Mouse (Mus musculus): ENCODE results near the gene Gm20388. TPM values are rescaled to one million over a fixed set of nuclear protein-coding genes. Genes with fewer than 3 reads are reported as not detected.

The Gm20388 gene
- polyA plus RNA-seq, 1 experiment from 2014 or later, result not detected

DNA sequence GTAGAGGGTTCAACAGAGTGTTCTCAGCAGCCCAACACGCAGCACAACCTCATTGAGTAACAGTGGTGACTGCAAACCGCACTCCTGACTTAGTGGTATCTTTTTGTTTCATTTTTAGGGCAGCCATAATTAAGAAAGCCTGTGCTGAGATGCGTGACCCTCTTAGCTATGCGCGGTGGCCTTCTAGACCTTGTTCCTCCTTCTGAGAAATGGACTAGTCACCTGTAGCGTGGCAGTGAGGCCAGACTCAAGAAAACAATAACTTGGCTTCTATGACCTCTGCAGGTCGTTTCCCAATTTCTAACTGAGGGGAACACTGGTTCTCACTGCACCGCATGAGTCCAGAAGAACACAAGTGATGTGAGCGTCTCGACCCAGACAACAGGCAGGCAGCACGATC, 2993.9 kb downstream of the Gm20388 start:
- peaks cover 28% of the 10 kb centered on the region for H3K36me3 ChIP-seq (ENCODE audit: control insufficient read depth, insufficient read depth, low read length)
- WGBS, result 93% methylated on average over 11 of the region's 11 CpGs
- ATAC-seq (ENCODE audit: insufficient number of reproducible peaks, insufficient read depth, low FRiP score, low read depth), result no peak

GRCm38 (mm10) chr8:122905346-122905745, 2994.7 kb downstream of the Gm20388 start:
- peaks cover 4 to 23% of the 10 kb centered on the region in 2 experiments for H3K4me1 ChIP-seq (ENCODE audit: control insufficient read depth in 2 of 2, insufficient read depth in 2 of 2, low read length in 2 of 2)

More for the DNA sequence above, 2993.9 kb downstream of the Gm20388 start:
- Histone ChIP-seq H3K4me2 (ENCODE audit: low read length) (no peak overlapping the region), H3K9me3 (ENCODE audit: control insufficient read depth, low read length) (no peaks in the 10 kb centered on the region), H3K27ac (replicated peaks in 1 of 2; ENCODE audit: control insufficient read depth in 1 of 2, insufficient read depth in 1 of 2, low read depth in 2 of 2, low read length in 2 of 2) (no peak overlapping the region), H3K9ac (ENCODE audit: low read length) (no peak overlapping the region), H3K4me3 (ENCODE audit: control insufficient read depth in 1 of 2, insufficient read depth in 1 of 2, low read depth in 1 of 2, low read length in 2 of 2) (no peak overlapping the region), H3K4me1 (ENCODE audit: control insufficient read depth in 2 of 2, insufficient read depth in 2 of 2, low read length in 2 of 2) (peaks cover 6 to 27% of the 10 kb centered on the region in 2 experiments), H3K27me3 (ENCODE audit: control insufficient read depth, insufficient read depth, low read length) (no peaks in the 10 kb centered on the region)

DNA sequence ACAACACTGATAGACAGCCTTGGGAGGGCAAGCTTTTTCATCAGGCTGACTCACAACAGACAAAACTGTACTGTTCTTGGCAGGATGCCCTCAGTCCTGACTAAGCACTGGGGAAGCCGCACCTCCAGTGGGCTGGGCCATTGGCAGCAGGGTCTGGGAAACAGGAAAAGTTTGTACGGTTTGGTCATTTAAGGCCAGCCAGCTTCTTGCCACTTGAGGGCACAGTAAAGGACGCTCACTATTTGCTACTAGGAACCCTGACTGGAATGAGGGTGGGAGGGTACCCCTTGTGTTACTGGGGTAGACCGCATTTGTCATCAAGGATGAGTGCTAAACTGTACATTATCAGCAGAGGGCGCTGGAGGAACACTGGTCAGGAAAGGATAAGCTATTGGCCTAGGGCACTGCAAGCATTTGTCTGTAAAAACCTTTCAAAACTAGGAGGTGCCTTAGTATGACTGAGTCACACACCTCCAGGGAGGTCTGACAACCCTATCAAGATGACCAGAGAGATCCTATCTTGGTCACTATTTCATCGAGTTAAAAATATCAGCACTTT, 2995.9 kb downstream of the Gm20388 start:
- Histone ChIP-seq H3K4me1 (ENCODE audit: control insufficient read depth in 2 of 2, insufficient read depth in 2 of 2, low read length in 2 of 2) (peaks cover 4 to 23% of the 10 kb centered on the region in 2 experiments), H3K27me3 (ENCODE audit: control insufficient read depth, insufficient read depth, low read length) (no peaks in the 10 kb centered on the region), H3K9ac (ENCODE audit: low read length) (no peak overlapping the region), H3K4me2 (ENCODE audit: low read length) (peak overlapping the region; percentile 50), H3K36me3 (ENCODE audit: control insufficient read depth, insufficient read depth, low read length) (peaks cover 18% of the 10 kb centered on the region), H3K4me3 (ENCODE audit: control insufficient read depth in 1 of 2, insufficient read depth in 1 of 2, low read depth in 1 of 2, low read length in 2 of 2) (0 out of 4 replicates have a peak overlapping the region, but pooled peaks of 1 of the 2 experiments have one; percentile 15), H3K9me3 (ENCODE audit: control insufficient read depth, low read length) (no peaks in the 10 kb centered on the region), H3K27ac (replicated peaks in 1 of 2; ENCODE audit: control insufficient read depth in 1 of 2, insufficient read depth in 1 of 2, low read depth in 2 of 2, low read length in 2 of 2) (peak overlapping the region in 1 of 2 experiments; percentile 48; a peak in 1 of 4 replicates)
- WGBS, result 15% methylated on average over 6 of the region's 6 CpGs
- ATAC-seq (ENCODE audit: insufficient number of reproducible peaks, insufficient read depth, low FRiP score, low read depth), result peak; percentile 84

More at GRCm38 (mm10) chr8:122905346-122905745, 2994.7 kb downstream of the Gm20388 start:
- Histone ChIP-seq H3K4me3 (ENCODE audit: control insufficient read depth in 1 of 2, insufficient read depth in 1 of 2, low read depth in 1 of 2, low read length in 2 of 2) (no peak overlapping the region), H3K27me3 (ENCODE audit: control insufficient read depth, insufficient read depth, low read length) (no peaks in the 10 kb centered on the region), H3K9ac (ENCODE audit: low read length) (no peak overlapping the region), H3K27ac (replicated peaks in 1 of 2; ENCODE audit: control insufficient read depth in 1 of 2, insufficient read depth in 1 of 2, low read depth in 2 of 2, low read length in 2 of 2) (no peak overlapping the region), H3K4me2 (ENCODE audit: low read length) (no peak overlapping the region), H3K36me3 (ENCODE audit: control insufficient read depth, insufficient read depth, low read length) (peaks cover 20% of the 10 kb centered on the region), H3K9me3 (ENCODE audit: control insufficient read depth, low read length) (no peaks in the 10 kb centered on the region)
- no peak for ATAC-seq (ENCODE audit: insufficient number of reproducible peaks, insufficient read depth, low FRiP score, low read depth)
- WGBS, result 92% methylated on average over 4 of the region's 4 CpGs

DNA sequence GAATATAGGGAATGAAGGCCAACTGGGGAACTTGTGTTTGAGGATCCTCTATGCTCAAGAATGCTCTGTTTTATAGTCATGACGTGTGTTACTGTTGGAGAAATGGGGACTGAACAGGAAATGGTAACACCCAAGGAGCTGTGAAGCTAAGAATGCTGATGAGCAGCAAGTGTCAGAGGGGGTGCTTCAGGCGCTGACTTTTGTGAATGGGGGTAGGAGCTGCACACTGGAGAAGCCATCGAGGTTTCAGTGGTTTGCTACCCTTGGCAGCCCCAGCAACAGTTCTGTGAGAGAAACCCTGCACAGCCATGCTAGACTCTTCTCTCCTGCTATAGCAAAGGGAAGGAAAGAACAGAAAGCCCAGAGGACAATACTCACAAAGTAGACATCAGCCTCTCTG, 3001.5 kb downstream of the Gm20388 start:
- Histone ChIP-seq H3K36me3 (ENCODE audit: control insufficient read depth, insufficient read depth, low read length) (peaks cover 41% of the 10 kb centered on the region), H3K9ac (ENCODE audit: low read length) (no peak overlapping the region), H3K4me3 (ENCODE audit: control insufficient read depth in 1 of 2, insufficient read depth in 1 of 2, low read depth in 1 of 2, low read length in 2 of 2) (no peak overlapping the region), H3K4me1 (ENCODE audit: control insufficient read depth in 2 of 2, insufficient read depth in 2 of 2, low read length in 2 of 2) (peaks cover 11 to 24% of the 10 kb centered on the region in 2 experiments), H3K27ac (replicated peaks in 1 of 2; ENCODE audit: control insufficient read depth in 1 of 2, insufficient read depth in 1 of 2, low read depth in 2 of 2, low read length in 2 of 2) (no peak overlapping the region), H3K27me3 (ENCODE audit: control insufficient read depth, insufficient read depth, low read length) (no peaks in the 10 kb centered on the region), H3K9me3 (ENCODE audit: control insufficient read depth, low read length) (no peaks in the 10 kb centered on the region), H3K4me2 (ENCODE audit: low read length) (no peak overlapping the region)
- WGBS, result 80% methylated on average over 3 of the region's 3 CpGs
- no peak for ATAC-seq (ENCODE audit: insufficient number of reproducible peaks, insufficient read depth, low FRiP score, low read depth)

GRCm38 (mm10) chr8:122912871-122913270, 3002.2 kb downstream of the Gm20388 start:
- Histone ChIP-seq H3K4me2 (ENCODE audit: low read length) (no peak overlapping the region), H3K27me3 (ENCODE audit: control insufficient read depth, insufficient read depth, low read length) (no peaks in the 10 kb centered on the region), H3K9me3 (ENCODE audit: control insufficient read depth, low read length) (no peaks in the 10 kb centered on the region), H3K36me3 (ENCODE audit: control insufficient read depth, insufficient read depth, low read length) (peaks cover 34% of the 10 kb centered on the region), H3K4me1 (ENCODE audit: control insufficient read depth in 2 of 2, insufficient read depth in 2 of 2, low read length in 2 of 2) (peaks cover 16 to 32% of the 10 kb centered on the region in 2 experiments), H3K9ac (ENCODE audit: low read length) (no peak overlapping the region), H3K27ac (replicated peaks in 1 of 2; ENCODE audit: control insufficient read depth in 1 of 2, insufficient read depth in 1 of 2, low read depth in 2 of 2, low read length in 2 of 2) (no peak overlapping the region), H3K4me3 (ENCODE audit: control insufficient read depth in 1 of 2, insufficient read depth in 1 of 2, low read depth in 1 of 2, low read length in 2 of 2) (no peak overlapping the region)
- 84% methylated on average over 4 of the region's 4 CpGs for WGBS
- ATAC-seq (ENCODE audit: insufficient number of reproducible peaks, insufficient read depth, low FRiP score, low read depth), result no peak

- Histone ChIP-seq H3K4me1 (ENCODE audit: control insufficient read depth in 2 of 2, insufficient read depth in 2 of 2, low read length in 2 of 2) (peaks cover 31 to 69% of the 10 kb centered on the region in 2 experiments), H3K27ac (replicated peaks in 1 of 2; ENCODE audit: control insufficient read depth in 1 of 2, insufficient read depth in 1 of 2, low read depth in 2 of 2, low read length in 2 of 2) (peak overlapping the region; percentile 88 to 94), H3K9me3 (ENCODE audit: control insufficient read depth, low read length) (no peaks in the 10 kb centered on the region), H3K27me3 (ENCODE audit: control insufficient read depth, insufficient read depth, low read length) (no peaks in the 10 kb centered on the region), H3K36me3 (ENCODE audit: control insufficient read depth, insufficient read depth, low read length) (peaks cover 26% of the 10 kb centered on the region), H3K9ac (ENCODE audit: low read length) (no peak overlapping the region; the same call in 1 of the 2 replicates), H3K4me3 (ENCODE audit: control insufficient read depth in 1 of 2, insufficient read depth in 1 of 2, low read depth in 1 of 2, low read length in 2 of 2) (no peak overlapping the region), H3K4me2 (ENCODE audit: low read length) (peak overlapping the region; percentile 56; the same call in 1 of the 2 replicates)
- no peak for ATAC-seq (ENCODE audit: insufficient number of reproducible peaks, insufficient read depth, low FRiP score, low read depth)
- 33% methylated on average over 3 of the region's 3 CpGs for WGBS
Observed at GRCm38 (mm10) chr8:122916766-122917165, 3006.1 kb downstream of the Gm20388 start.

DNA sequence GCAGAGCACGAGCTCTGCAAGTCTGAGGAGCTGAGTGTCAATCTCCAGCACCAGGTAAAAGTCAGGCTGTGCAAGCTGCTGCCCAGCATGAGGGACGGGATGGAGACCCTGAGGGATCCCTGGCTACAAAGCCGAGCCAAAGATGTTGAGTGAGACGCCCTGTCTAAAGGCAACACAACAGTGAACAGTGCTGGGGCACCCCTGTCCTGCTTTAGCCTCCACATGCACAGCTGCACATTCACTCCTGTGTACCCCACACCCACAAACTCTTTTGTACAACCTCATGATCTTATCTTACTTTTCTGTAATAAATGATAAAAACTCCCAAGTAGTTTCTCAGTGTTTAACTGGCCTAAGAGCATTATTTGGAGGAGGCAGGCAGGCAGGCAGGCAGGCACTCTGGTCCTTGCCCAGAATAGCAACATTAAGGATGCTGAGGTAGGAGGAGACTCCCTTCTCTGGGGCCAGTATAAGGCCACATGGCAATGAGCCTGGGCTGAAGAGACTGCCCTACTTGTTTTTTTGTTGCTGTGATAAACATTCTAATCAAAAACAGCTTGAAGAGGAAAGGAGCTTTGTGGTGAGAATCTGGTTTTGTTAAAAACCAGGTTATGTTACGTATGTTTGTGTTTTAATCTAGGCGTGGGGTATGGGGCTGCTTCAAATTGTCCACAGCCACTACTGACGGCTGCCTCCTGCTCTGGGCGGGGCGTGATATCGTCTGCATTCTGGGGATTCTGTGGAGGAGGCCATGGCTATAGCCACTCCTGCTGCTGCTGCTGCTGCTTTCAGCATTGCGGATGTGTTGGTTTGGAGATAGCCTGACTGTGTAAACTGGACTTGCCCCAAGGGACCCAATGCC, 3007.1 kb downstream of the Gm20388 start:
- no peaks in the 10 kb centered on the region for H3K9me3 ChIP-seq (ENCODE audit: control insufficient read depth, low read length)
- no peaks in the 10 kb centered on the region for H3K27me3 ChIP-seq (ENCODE audit: control insufficient read depth, insufficient read depth, low read length)
- peak; percentile 82 for ATAC-seq (ENCODE audit: insufficient number of reproducible peaks, insufficient read depth, low FRiP score, low read depth)
- WGBS, result 10% methylated on average over 11 of the region's 11 CpGs
- H3K4me3 ChIP-seq (ENCODE audit: control insufficient read depth in 1 of 2, insufficient read depth in 1 of 2, low read depth in 1 of 2, low read length in 2 of 2), result no peak overlapping the region
- peak overlapping the region; percentile 56 for H3K4me2 ChIP-seq (ENCODE audit: low read length)
- peak overlapping the region; percentile 88 to 94 for H3K27ac ChIP-seq (replicated peaks in 1 of 2; ENCODE audit: control insufficient read depth in 1 of 2, insufficient read depth in 1 of 2, low read depth in 2 of 2, low read length in 2 of 2)
- H3K4me1 ChIP-seq (ENCODE audit: control insufficient read depth in 2 of 2, insufficient read depth in 2 of 2, low read length in 2 of 2), result peaks cover 33 to 78% of the 10 kb centered on the region in 2 experiments
- peak overlapping the region; percentile 45 for H3K9ac ChIP-seq (ENCODE audit: low read length)
- H3K36me3 ChIP-seq (ENCODE audit: control insufficient read depth, insufficient read depth, low read length), result peaks cover 24% of the 10 kb centered on the region

Data from heart, embryonic 14.5 days (tissue).